Mouse (Mus musculus): ENCODE measurements around the gene Zfpm1. TPM values are rescaled to one million over a fixed set of nuclear protein-coding genes. Genes with fewer than 3 reads are reported as not detected.
A peak's percentile ranks its signal among the peaks of the same experiment; 100 is the strongest.

Zfpm1 gene
- polyA plus RNA-seq, 1 experiment from 2014 or later, result 6.1 TPM

DNA sequence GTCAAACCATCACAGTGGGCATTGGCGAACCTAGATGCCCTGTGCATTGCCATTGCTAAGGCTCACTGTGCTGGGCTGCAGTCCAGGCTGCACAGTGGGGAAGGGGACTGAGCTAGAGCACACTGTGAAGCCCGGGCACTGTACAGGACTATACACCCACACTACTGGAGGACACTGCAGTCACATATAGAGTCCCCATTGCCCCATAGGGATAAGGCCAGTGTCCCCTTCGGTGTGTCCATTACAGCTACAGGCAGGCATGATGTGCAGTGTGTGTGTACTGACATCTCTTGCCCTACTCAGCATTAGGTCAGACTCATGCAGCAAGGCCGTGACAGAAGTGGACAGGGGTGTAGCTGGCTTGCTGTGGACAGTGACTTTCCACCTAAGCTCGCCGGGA lies 59.8 kb downstream of the Zfpm1 start:
- Histone ChIP-seq H3K4me1 (ENCODE audit: control insufficient read depth in 2 of 2, insufficient read depth in 2 of 2, low read length in 2 of 2) (peaks cover 25 to 40% of the 10 kb centered on the region in 2 experiments), H3K27me3 (ENCODE audit: control insufficient read depth, insufficient read depth, low read length) (no peaks in the 10 kb centered on the region), H3K9ac (ENCODE audit: low read length) (no peak overlapping the region), H3K4me2 (ENCODE audit: low read length) (no peak overlapping the region), H3K36me3 (ENCODE audit: control insufficient read depth, insufficient read depth, low read length) (peaks cover 27% of the 10 kb centered on the region), H3K27ac (replicated peaks in 1 of 2; ENCODE audit: control insufficient read depth in 1 of 2, insufficient read depth in 1 of 2, low read depth in 2 of 2, low read length in 2 of 2) (no peak overlapping the region), H3K4me3 (ENCODE audit: control insufficient read depth in 1 of 2, insufficient read depth in 1 of 2, low read depth in 1 of 2, low read length in 2 of 2) (no peak overlapping the region), H3K9me3 (ENCODE audit: control insufficient read depth, low read length) (no peaks in the 10 kb centered on the region)
- 64% methylated on average over 6 of the region's 6 CpGs for WGBS
- ATAC-seq (ENCODE audit: insufficient number of reproducible peaks, insufficient read depth, low FRiP score, low read depth), result no peak

GRCm38 (mm10) chr8:122342362-122342761 lies 60.4 kb downstream of the Zfpm1 start:
- H3K36me3 ChIP-seq (ENCODE audit: control insufficient read depth, insufficient read depth, low read length), result peaks cover 21% of the 10 kb centered on the region
- H3K4me1 ChIP-seq (ENCODE audit: control insufficient read depth in 2 of 2, insufficient read depth in 2 of 2, low read length in 2 of 2), result peaks cover 25 to 40% of the 10 kb centered on the region in 2 experiments
- H3K4me2 ChIP-seq (ENCODE audit: low read length), result peak overlapping the region; percentile 68
- H3K27me3 ChIP-seq (ENCODE audit: control insufficient read depth, insufficient read depth, low read length), result no peaks in the 10 kb centered on the region
- ATAC-seq (ENCODE audit: insufficient number of reproducible peaks, insufficient read depth, low FRiP score, low read depth), result no peak
- H3K9ac ChIP-seq (ENCODE audit: low read length), result no peak overlapping the region
- no peaks in the 10 kb centered on the region for H3K9me3 ChIP-seq (ENCODE audit: control insufficient read depth, low read length)
- no peak overlapping the region for H3K27ac ChIP-seq (replicated peaks in 1 of 2; ENCODE audit: control insufficient read depth in 1 of 2, insufficient read depth in 1 of 2, low read depth in 2 of 2, low read length in 2 of 2)
- no peak overlapping the region for H3K4me3 ChIP-seq (ENCODE audit: control insufficient read depth in 1 of 2, insufficient read depth in 1 of 2, low read depth in 1 of 2, low read length in 2 of 2)
- whole genome bisulfite sequencing, result 33% methylated on average over 5 of the region's 5 CpGs

DNA sequence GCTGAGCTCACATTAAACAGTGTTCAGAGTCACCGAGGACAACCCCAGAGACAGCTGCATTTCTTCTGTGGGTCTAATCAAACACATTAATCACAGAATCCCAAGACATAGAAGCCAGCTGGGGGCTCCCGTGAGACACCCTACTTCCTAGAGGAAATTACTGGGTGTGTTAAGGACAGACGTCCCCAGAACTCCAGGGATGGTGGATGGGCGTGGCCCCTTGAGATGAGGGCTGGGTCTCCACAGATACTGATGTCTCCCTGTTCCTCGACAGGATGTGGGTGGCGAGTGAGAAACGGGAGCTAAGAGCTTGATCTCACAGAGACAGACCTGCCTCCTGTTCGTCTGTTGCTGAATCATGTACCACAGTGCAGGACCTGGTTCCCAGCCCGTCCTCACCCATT lies 60.9 kb downstream of the Zfpm1 start:
- Histone ChIP-seq H3K4me3 (ENCODE audit: control insufficient read depth in 1 of 2, insufficient read depth in 1 of 2, low read depth in 1 of 2, low read length in 2 of 2) (peak overlapping the region in 1 of 2 experiments; percentile 29; a peak in 1 of 4 replicates), H3K27me3 (ENCODE audit: control insufficient read depth, insufficient read depth, low read length) (no peaks in the 10 kb centered on the region), H3K9ac (ENCODE audit: low read length) (peak overlapping the region; percentile 66; the same call in 1 of the 2 replicates), H3K4me2 (ENCODE audit: low read length) (peak overlapping the region; percentile 68), H3K27ac (replicated peaks in 1 of 2; ENCODE audit: control insufficient read depth in 1 of 2, insufficient read depth in 1 of 2, low read depth in 2 of 2, low read length in 2 of 2) (no peak overlapping the region), H3K9me3 (ENCODE audit: control insufficient read depth, low read length) (no peaks in the 10 kb centered on the region), H3K4me1 (ENCODE audit: control insufficient read depth in 2 of 2, insufficient read depth in 2 of 2, low read length in 2 of 2) (peaks cover 29 to 44% of the 10 kb centered on the region in 2 experiments), H3K36me3 (ENCODE audit: control insufficient read depth, insufficient read depth, low read length) (peaks cover 17% of the 10 kb centered on the region)
- ATAC-seq (ENCODE audit: insufficient number of reproducible peaks, insufficient read depth, low FRiP score, low read depth), result peak; percentile 22; the same call in 1 of the 2 replicates
- 5% methylated on average over 9 of the region's 9 CpGs for WGBS

DNA sequence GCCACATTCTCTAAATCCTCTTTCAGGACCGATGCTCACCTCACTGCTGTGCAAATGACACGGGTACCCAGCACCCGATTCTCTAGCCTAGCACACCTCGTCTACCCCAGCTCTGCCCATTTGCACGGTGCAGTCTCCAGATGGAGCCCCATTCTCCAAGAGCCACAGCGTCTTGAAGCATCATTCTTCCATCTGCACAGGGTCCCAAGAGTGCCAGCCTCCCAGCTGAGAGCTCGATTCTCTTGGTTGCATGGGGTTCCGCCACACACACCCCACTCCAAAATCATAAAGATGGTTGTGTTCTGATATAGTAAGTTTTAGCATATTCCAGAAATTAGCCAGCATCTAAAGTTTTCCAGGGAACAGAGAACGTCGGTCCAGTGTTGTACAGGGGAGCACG lies 61.4 kb downstream of the Zfpm1 start:
- Histone ChIP-seq H3K4me1 (ENCODE audit: control insufficient read depth in 2 of 2, insufficient read depth in 2 of 2, low read length in 2 of 2) (peaks cover 34 to 49% of the 10 kb centered on the region in 2 experiments), H3K9ac (ENCODE audit: low read length) (peak overlapping the region; percentile 66), H3K36me3 (ENCODE audit: control insufficient read depth, insufficient read depth, low read length) (peaks cover 11% of the 10 kb centered on the region), H3K4me2 (ENCODE audit: low read length) (peak overlapping the region; percentile 68), H3K27ac (replicated peaks in 1 of 2; ENCODE audit: control insufficient read depth in 1 of 2, insufficient read depth in 1 of 2, low read depth in 2 of 2, low read length in 2 of 2) (no peak overlapping the region), H3K9me3 (ENCODE audit: control insufficient read depth, low read length) (no peaks in the 10 kb centered on the region), H3K27me3 (ENCODE audit: control insufficient read depth, insufficient read depth, low read length) (no peaks in the 10 kb centered on the region), H3K4me3 (ENCODE audit: control insufficient read depth in 1 of 2, insufficient read depth in 1 of 2, low read depth in 1 of 2, low read length in 2 of 2) (peak overlapping the region; percentile 27 to 29)
- no peak for ATAC-seq (ENCODE audit: insufficient number of reproducible peaks, insufficient read depth, low FRiP score, low read depth)
- WGBS, result 9% methylated on average over 11 of the region's 11 CpGs

DNA sequence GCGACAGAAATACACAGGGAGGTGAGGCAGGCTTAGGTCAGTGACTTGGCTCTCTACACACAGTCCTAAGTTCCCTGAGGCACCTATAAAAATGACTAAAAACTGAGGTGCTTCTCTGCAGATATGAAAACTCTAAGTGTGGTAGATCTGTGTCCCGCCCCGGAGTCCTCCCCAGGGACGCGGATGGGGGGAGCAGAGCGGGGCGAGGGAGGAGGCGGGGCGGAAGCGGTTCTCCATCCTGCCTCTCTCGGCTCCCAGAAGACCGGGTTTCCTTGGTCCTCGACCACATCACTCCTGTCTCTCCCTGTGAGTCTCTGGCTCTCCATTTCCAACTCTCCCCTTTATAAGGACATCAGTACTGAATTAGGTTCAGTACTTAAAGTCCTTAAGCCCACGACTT lies 61.8 kb downstream of the Zfpm1 start:
- Histone ChIP-seq H3K9me3 (ENCODE audit: control insufficient read depth, low read length) (no peaks in the 10 kb centered on the region), H3K4me3 (ENCODE audit: control insufficient read depth in 1 of 2, insufficient read depth in 1 of 2, low read depth in 1 of 2, low read length in 2 of 2) (peak overlapping the region; percentile 27 to 29), H3K27me3 (ENCODE audit: control insufficient read depth, insufficient read depth, low read length) (no peaks in the 10 kb centered on the region), H3K27ac (replicated peaks in 1 of 2; ENCODE audit: control insufficient read depth in 1 of 2, insufficient read depth in 1 of 2, low read depth in 2 of 2, low read length in 2 of 2) (no peak overlapping the region), H3K4me1 (ENCODE audit: control insufficient read depth in 2 of 2, insufficient read depth in 2 of 2, low read length in 2 of 2) (peaks cover 35 to 50% of the 10 kb centered on the region in 2 experiments), H3K4me2 (ENCODE audit: low read length) (peak overlapping the region; percentile 68), H3K36me3 (ENCODE audit: control insufficient read depth, insufficient read depth, low read length) (peaks cover 8% of the 10 kb centered on the region), H3K9ac (ENCODE audit: low read length) (peak overlapping the region; percentile 66)
- no peak for ATAC-seq (ENCODE audit: insufficient number of reproducible peaks, insufficient read depth, low FRiP score, low read depth)
- WGBS, result 0% methylated on average over 13 of the region's 14 CpGs

DNA sequence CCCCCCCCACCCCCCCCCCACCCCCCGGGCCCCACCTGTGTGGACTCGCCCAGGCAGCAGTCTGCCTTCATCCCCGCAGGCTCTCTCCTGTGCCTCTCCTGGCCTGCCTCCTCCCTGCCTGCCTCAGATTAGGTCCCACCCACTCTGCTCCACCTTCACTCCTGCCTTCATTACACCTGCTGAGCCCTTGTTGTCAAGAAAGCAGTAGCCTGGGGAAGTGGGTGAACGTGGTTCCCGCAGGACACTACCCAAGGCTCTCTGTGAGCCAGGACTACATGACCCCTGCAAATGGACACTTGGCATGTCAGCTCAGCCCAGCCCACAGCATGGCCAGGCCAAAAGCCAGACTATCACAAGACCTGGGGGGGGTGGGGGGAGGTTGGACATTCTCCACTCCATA lies 62.3 kb downstream of the Zfpm1 start:
- ATAC-seq (ENCODE audit: insufficient number of reproducible peaks, insufficient read depth, low FRiP score, low read depth), result no peak; the same call in 1 of the 2 replicates
- peaks cover 38 to 55% of the 10 kb centered on the region in 2 experiments for H3K4me1 ChIP-seq (ENCODE audit: control insufficient read depth in 2 of 2, insufficient read depth in 2 of 2, low read length in 2 of 2)
- peak overlapping the region; percentile 68 for H3K4me2 ChIP-seq (ENCODE audit: low read length)
- no peaks in the 10 kb centered on the region for H3K9me3 ChIP-seq (ENCODE audit: control insufficient read depth, low read length)
- 13% methylated on average over 2 of the region's 5 CpGs for WGBS
- no peaks in the 10 kb centered on the region for H3K27me3 ChIP-seq (ENCODE audit: control insufficient read depth, insufficient read depth, low read length)
- H3K4me3 ChIP-seq (ENCODE audit: control insufficient read depth in 1 of 2, insufficient read depth in 1 of 2, low read depth in 1 of 2, low read length in 2 of 2), result peak overlapping the region in 1 of 2 experiments; percentile 29; a peak in 1 of 4 replicates
- H3K27ac ChIP-seq (replicated peaks in 1 of 2; ENCODE audit: control insufficient read depth in 1 of 2, insufficient read depth in 1 of 2, low read depth in 2 of 2, low read length in 2 of 2), result no peak overlapping the region
- no peak overlapping the region for H3K9ac ChIP-seq (ENCODE audit: low read length)
- H3K36me3 ChIP-seq (ENCODE audit: control insufficient read depth, insufficient read depth, low read length), result peaks cover 6% of the 10 kb centered on the region

DNA sequence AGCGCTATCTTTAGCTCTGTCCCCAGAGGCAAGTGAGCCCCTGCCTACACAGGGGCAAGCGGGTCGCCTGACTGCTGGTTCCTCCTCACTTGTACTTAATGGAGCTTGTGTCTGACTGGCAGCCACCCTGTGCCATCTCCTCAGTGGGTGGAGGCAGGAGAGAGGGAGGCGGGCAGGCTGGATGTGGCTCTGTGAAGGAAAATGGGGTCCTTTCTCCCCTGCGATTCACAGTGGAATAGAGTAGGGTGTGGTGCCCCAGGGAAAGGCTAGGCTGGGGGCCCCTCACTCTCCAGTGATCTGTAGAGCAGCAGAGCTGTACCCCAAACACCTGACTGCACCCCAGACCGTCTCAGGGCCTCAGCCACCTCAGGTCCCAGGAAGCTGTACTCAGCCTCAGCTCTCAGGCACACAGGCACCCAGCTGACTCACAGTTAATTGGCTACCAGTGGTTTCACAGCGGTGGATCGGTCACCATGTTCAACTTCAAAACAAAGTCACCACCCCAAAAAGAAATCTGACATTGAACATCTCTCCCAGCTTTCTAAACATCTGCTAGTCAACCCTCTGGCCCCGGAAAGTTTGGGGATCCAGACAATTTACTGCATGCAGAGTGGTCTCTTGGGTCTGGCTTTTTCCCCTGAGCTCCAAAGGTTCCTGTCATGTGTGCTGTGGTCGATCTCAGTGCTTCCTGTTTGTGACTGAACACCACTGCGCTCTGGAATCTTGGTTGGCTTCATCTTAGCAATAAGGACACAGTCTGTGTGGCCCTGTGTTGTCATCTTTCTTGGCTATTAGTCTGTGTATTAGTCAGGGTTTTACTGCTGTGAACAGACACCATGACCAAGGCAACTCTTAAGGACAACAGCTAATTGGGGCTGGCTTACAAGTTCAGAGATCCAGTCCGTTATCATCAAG lies 63.5 kb downstream of the Zfpm1 start:
- peaks cover 47 to 67% of the 10 kb centered on the region in 2 experiments for H3K4me1 ChIP-seq (ENCODE audit: control insufficient read depth in 2 of 2, insufficient read depth in 2 of 2, low read length in 2 of 2)
- H3K4me2 ChIP-seq (ENCODE audit: low read length), result no peak overlapping the region
- ATAC-seq (ENCODE audit: insufficient number of reproducible peaks, insufficient read depth, low FRiP score, low read depth), result no peak
- H3K4me3 ChIP-seq (ENCODE audit: control insufficient read depth in 1 of 2, insufficient read depth in 1 of 2, low read depth in 1 of 2, low read length in 2 of 2), result no peak overlapping the region
- H3K27ac ChIP-seq (replicated peaks in 1 of 2; ENCODE audit: control insufficient read depth in 1 of 2, insufficient read depth in 1 of 2, low read depth in 2 of 2, low read length in 2 of 2), result peak overlapping the region in 1 of 2 experiments; percentile 26; a peak in 1 of 4 replicates
- H3K9ac ChIP-seq (ENCODE audit: low read length), result peak overlapping the region; percentile 38; the same call in 1 of the 2 replicates
- no peaks in the 10 kb centered on the region for H3K36me3 ChIP-seq (ENCODE audit: control insufficient read depth, insufficient read depth, low read length)
- WGBS, result 55% methylated on average over 12 of the region's 12 CpGs
- H3K9me3 ChIP-seq (ENCODE audit: control insufficient read depth, low read length), result no peaks in the 10 kb centered on the region
- no peaks in the 10 kb centered on the region for H3K27me3 ChIP-seq (ENCODE audit: control insufficient read depth, insufficient read depth, low read length)
